In the genomic region with DNA sequence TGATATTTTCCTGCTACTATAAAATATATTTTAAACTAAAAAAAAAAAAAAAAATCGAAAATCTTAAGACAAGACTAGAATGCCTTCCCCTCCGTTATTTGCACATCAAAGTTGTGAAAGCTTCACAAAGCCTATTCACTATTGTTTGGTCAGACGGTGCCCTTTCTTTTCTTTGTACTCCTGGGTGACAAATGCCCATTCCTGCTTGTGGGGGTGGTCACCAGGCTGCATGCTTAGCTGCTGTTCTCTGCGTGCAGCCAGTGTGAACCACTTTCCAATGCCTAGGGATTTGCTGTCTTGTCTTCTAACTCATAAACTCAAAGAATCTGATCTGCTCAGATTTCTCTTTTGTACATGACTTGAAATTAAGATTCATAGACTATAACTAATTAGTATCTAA, we compare ENCODE assay signal across 10 mouse cellular contexts. TPM values are rescaled to one million over a fixed set of nuclear protein-coding genes. Genes with fewer than 3 reads are reported as not detected.
DNase-seq lines count a peak whose midpoint lies in the region; ATAC-seq and TF ChIP-seq lines count a peak whose summit lies in the region.
"Had no signal": no experiment of that assay in that cellular context is flagged by ENCODE, and none has a peak within 500 bp of the region (broad histone marks: within the 10 kb centered on the region; RNA-seq: fewer than 3 reads in every experiment).

No protein-coding gene starts in this region.

- TF ChIP-seq POLR2A in ES-Bruce4 (IDR thresholded peaks at IDR 0.05; ENCODE audit: insufficient read depth, low read length) = no peak

- ATAC-seq in heart, embryonic 14.5 days (ENCODE audit: insufficient number of reproducible peaks, insufficient read depth, low FRiP score, low read depth) = no peak
- no peak for ATAC-seq in embryonic facial prominence, embryonic 11.5 days (replicated peaks; ENCODE audit: insufficient number of reproducible peaks, low FRiP score, low TSS enrichment, low read depth)
- no peak for ATAC-seq in limb, embryonic 12.5 days (ENCODE audit: insufficient number of reproducible peaks, insufficient read depth, low FRiP score, low TSS enrichment, low read depth)

- H3K4me3 ChIP-seq in heart, embryonic 14.5 days (ENCODE audit: control insufficient read depth in 1 of 2, insufficient read depth in 1 of 2, low read depth in 1 of 2, low read length in 2 of 2) = peak overlapping the region; percentile 26 to 57; a peak in 3 of 4 replicates
- no peak overlapping the region for H3K4me3 ChIP-seq in ES-Bruce4 (ENCODE audit: low read depth, low read length)
- H3K4me3 ChIP-seq in embryonic facial prominence, embryonic 11.5 days (ENCODE audit: low read depth, low read length) = peak overlapping the region; percentile 24
- peak overlapping the region; percentile 58 for H3K4me3 ChIP-seq in limb, embryonic 12.5 days (replicated peaks)
- H3K4me3 ChIP-seq: myocyte had no signal

- no peaks in the 10 kb centered on the region for H3K9me3 ChIP-seq in heart, embryonic 14.5 days (ENCODE audit: control insufficient read depth, low read length)
- no peaks in the 10 kb centered on the region for H3K9me3 ChIP-seq in ES-Bruce4 (replicated peaks; ENCODE audit: control insufficient read depth, insufficient read depth, low read length, poor library complexity, severe bottlenecking)
- no peaks in the 10 kb centered on the region for H3K9me3 ChIP-seq in embryonic facial prominence, embryonic 11.5 days (replicated peaks; ENCODE audit: control insufficient read depth, low read length)
- H3K9me3 ChIP-seq in limb, embryonic 12.5 days = no peaks in the 10 kb centered on the region
- H3K9me3 ChIP-seq: G1E had no signal

- H3K9ac ChIP-seq in heart, embryonic 14.5 days (ENCODE audit: low read length) = peak overlapping the region; percentile 74
- H3K9ac ChIP-seq in ES-Bruce4 (ENCODE audit: low read depth, poor library complexity, severe bottlenecking) = no peak overlapping the region
- no peak overlapping the region for H3K9ac ChIP-seq in embryonic facial prominence, embryonic 11.5 days (replicated peaks; ENCODE audit: low read length)
- H3K9ac ChIP-seq in limb, embryonic 12.5 days (replicated peaks) = no peak overlapping the region

- DNase-seq in heart, adult 18-20 months = no peak
- peak; percentile 53 for DNase-seq in embryonic facial prominence, embryonic 11.5 days (ENCODE audit: low spot score)
- no peak for DNase-seq in thymus, postnatal 36 days
- DNase-seq in lung, adult 18-20 months = no peak
- DNase-seq in kidney, postnatal 10 days = no peak

- no peak for TF ChIP-seq CTCF in ES-Bruce4 (IDR thresholded peaks at IDR 0.05; ENCODE audit: low read depth, low read length)

- peaks cover 20% of the 10 kb centered on the region for H3K36me3 ChIP-seq in heart, embryonic 14.5 days (ENCODE audit: control insufficient read depth, insufficient read depth, low read length)
- peaks cover 4% of the 10 kb centered on the region; the same call in 1 of the 2 replicates for H3K36me3 ChIP-seq in ES-Bruce4 (ENCODE audit: control insufficient read depth, insufficient read depth, low read length, poor library complexity, severe bottlenecking)
- H3K36me3 ChIP-seq in embryonic facial prominence, embryonic 11.5 days (replicated peaks; ENCODE audit: control insufficient read depth, insufficient read depth, low read depth, low read length) = no peaks in the 10 kb centered on the region
- H3K36me3 ChIP-seq in limb, embryonic 12.5 days = peaks cover 14% of the 10 kb centered on the region

- H3K27me3 ChIP-seq in heart, embryonic 14.5 days (ENCODE audit: control insufficient read depth, insufficient read depth, low read length) = no peaks in the 10 kb centered on the region
- no peaks in the 10 kb centered on the region for H3K27me3 ChIP-seq in ES-Bruce4 (ENCODE audit: control insufficient read depth, insufficient read depth, low read length, poor library complexity, severe bottlenecking)
- no peaks in the 10 kb centered on the region for H3K27me3 ChIP-seq in embryonic facial prominence, embryonic 11.5 days (ENCODE audit: control insufficient read depth, insufficient read depth, low read length)
- no peaks in the 10 kb centered on the region for H3K27me3 ChIP-seq in limb, embryonic 12.5 days

- H3K4me1 ChIP-seq in heart, embryonic 14.5 days (ENCODE audit: control insufficient read depth in 2 of 2, insufficient read depth in 2 of 2, low read length in 2 of 2) = peaks cover 2 to 8% of the 10 kb centered on the region in 2 experiments; a peak in 3 of 4 replicates
- H3K4me1 ChIP-seq in ES-Bruce4 (ENCODE audit: control insufficient read depth, insufficient read depth, low read length) = peaks cover 8% of the 10 kb centered on the region
- H3K4me1 ChIP-seq in embryonic facial prominence, embryonic 11.5 days (ENCODE audit: control insufficient read depth, insufficient read depth, low read length) = no peaks in the 10 kb centered on the region
- H3K4me1 ChIP-seq in limb, embryonic 12.5 days (replicated peaks) = 0 out of 2 replicates have a peak, but pooled peaks cover 2% of the 10 kb centered on the region

- WGBS in heart, embryonic 14.5 days = 20% methylated on average over 4 of the region's 4 CpGs
- 12% methylated on average over 4 of the region's 4 CpGs for WGBS in embryonic facial prominence, embryonic 11.5 days
- 7% methylated on average over 4 of the region's 4 CpGs for WGBS in limb, embryonic 12.5 days

- H3K27ac ChIP-seq in heart, embryonic 14.5 days (replicated peaks in 1 of 2; ENCODE audit: control insufficient read depth in 1 of 2, insufficient read depth in 1 of 2, low read depth in 2 of 2, low read length in 2 of 2) = no peak overlapping the region
- no peak overlapping the region for H3K27ac ChIP-seq in ES-Bruce4 (ENCODE audit: insufficient read depth, low read length)
- H3K27ac ChIP-seq in embryonic facial prominence, embryonic 11.5 days (replicated peaks; ENCODE audit: low read depth, low read length) = no peak overlapping the region
- H3K27ac ChIP-seq in limb, embryonic 12.5 days = no peak overlapping the region

- peak overlapping the region; percentile 63 for H3K4me2 ChIP-seq in heart, embryonic 14.5 days (ENCODE audit: low read length)
- peak overlapping the region; percentile 27; the same call in 1 of the 2 replicates for H3K4me2 ChIP-seq in embryonic facial prominence, embryonic 11.5 days (ENCODE audit: low read depth, low read length)
- H3K4me2 ChIP-seq in limb, embryonic 12.5 days = peak overlapping the region; percentile 76

- TF ChIP-seq EP300 in ES-Bruce4 (IDR thresholded peaks at IDR 0.05; ENCODE audit: insufficient read depth, low read depth, low read length) = peak; percentile 55; the same call in 1 of the 2 replicates

RNA-seq across cellular contexts. Expression of a gene that starts 49.1 kb away (rescaled TPM):
- polyA plus RNA-seq in heart, embryonic 14.5 days (2014; fragmentation: Nextera tagmentation; extraction: Ambion mirVana) = 54.5 and 63.8 TPM in 2 replicates
- total RNA-seq in heart, adult 18-20 months (2021) = 100 to 1,000 TPM; 137 to 139 TPM
- 42.5 and 45.7 TPM in 2 replicates for polyA plus RNA-seq in ES-Bruce4 (2011; ENCODE audit: insufficient read depth, insufficient read length, low read depth, missing spikeins)
- 42.4 and 42.9 TPM in 2 replicates for polyA plus RNA-seq in embryonic facial prominence, embryonic 11.5 days (2014; fragmentation: Nextera tagmentation; extraction: Ambion mirVana)
- polyA plus RNA-seq in limb, embryonic 12.5 days (2016; fragmentation: Nextera tagmentation; extraction: Ambion mirVana) = 45.2 and 53.8 TPM in 2 replicates
